Mouse (Mus musculus) heart, postnatal 4 days (tissue): ENCODE results near the gene Fut2. TPM values are rescaled to one million over a fixed set of nuclear protein-coding genes. Genes with fewer than 3 reads are reported as not detected.

Experiments used
- DNase-seq: peaks from one replicate; pipeline ENCODE4 v3.0.0; 2021
- total RNA-seq, 2 experiments: library from RNA; stranded (reverse); gene quantifications; 2 replicates each; pipeline ENCODE4 v1.2.3; 2021

Fut2 gene
- total RNA-seq, 2 experiments from 2014 or later = not detected

GRCm38 (mm10) chr7:45702316-45702715, 36.1 kb upstream of the Fut2 start:
- no peak for DNase-seq

GRCm38 (mm10) chr7:45701607-45702006, 35.4 kb upstream of the Fut2 start:
- no peak for DNase-seq

- DNase-seq = peak; percentile 57
Observed at GRCm38 (mm10) chr7:45701072-45701471, 34.9 kb upstream of the Fut2 start.

- DNase-seq = peak; percentile 79
Observed at GRCm38 (mm10) chr7:45700301-45701015, 34.3 kb upstream of the Fut2 start.

GRCm38 (mm10) chr7:45699523-45700141, 33.4 kb upstream of the Fut2 start, which contains the start of gene Car11:
TSS of gene Car11 (plus strand) at chr7:45699843.
- peak; percentile 33 for DNase-seq

- no peak for DNase-seq
Observed at GRCm38 (mm10) chr7:45697894-45698293, 31.7 kb upstream of the Fut2 start.

- no peak for DNase-seq
Observed at GRCm38 (mm10) chr7:45695098-45695497, 28.9 kb upstream of the Fut2 start.

GRCm38 (mm10) chr7:45693921-45694591, 27.9 kb upstream of the Fut2 start, which contains the start of gene Sec1:
TSS of gene Sec1 (minus strand) at chr7:45694402.
- DNase-seq = peak; percentile 4

- DNase-seq = no peak
Observed at GRCm38 (mm10) chr7:45692364-45692763, 26.2 kb upstream of the Fut2 start.

GRCm38 (mm10) chr7:45689800-45690199, 23.6 kb upstream of the Fut2 start:
- no peak for DNase-seq

GRCm38 (mm10) chr7:45689099-45689498, 22.9 kb upstream of the Fut2 start:
- DNase-seq = no peak

GRCm38 (mm10) chr7:45686841-45687240, 20.6 kb upstream of the Fut2 start:
- no peak for DNase-seq

- no peak for DNase-seq
Observed at GRCm38 (mm10) chr7:45685811-45686210, 19.6 kb upstream of the Fut2 start.

GRCm38 (mm10) chr7:45683396-45684050, 17.3 kb upstream of the Fut2 start, which contains the start of gene Ntn5:
TSS of gene Ntn5 (plus strand) at chr7:45684022.
- DNase-seq = no peak

GRCm38 (mm10) chr7:45682144-45683126, 16.2 kb upstream of the Fut2 start:
- DNase-seq = peak; percentile 95

GRCm38 (mm10) chr7:45681046-45681736, 15.0 kb upstream of the Fut2 start:
- peak; percentile 73 for DNase-seq

GRCm38 (mm10) chr7:45679966-45680621, 13.9 kb upstream of the Fut2 start:
- DNase-seq = peak; percentile 70

- DNase-seq = no peak
Observed at GRCm38 (mm10) chr7:45678513-45678912, 12.3 kb upstream of the Fut2 start.

- no peak for DNase-seq
Observed at GRCm38 (mm10) chr7:45677627-45678295, 11.6 kb upstream of the Fut2 start.

- no peak for DNase-seq
Observed at GRCm38 (mm10) chr7:45668921-45669320, 2.7 kb upstream of the Fut2 start.
